Mouse (Mus musculus) T-cell, adult 2 months (primary cell): ENCODE measurements around the gene Capn12.
"Not testable (repeated sequence)": the region's sequence is repeated elsewhere in the genome, so short reads cannot be mapped to it uniquely, and the experiment has no call there.

Experiments
- DNase-seq: peaks from one replicate; pipeline ENCODE4 v3.0.0; 2022; ENCODE audit warnings: low spot score

Gene Capn12

GRCm38 (mm10) chr7:28877856-28878255 is 3.4 kb upstream of the Capn12 start:
- no peak for DNase-seq

GRCm38 (mm10) chr7:28879606-28880005 is 1.6 kb upstream of the Capn12 start:
- no peak for DNase-seq

GRCm38 (mm10) chr7:28880554-28880953 is 668 bp upstream of the Capn12 start:
- no peak for DNase-seq

- no peak for DNase-seq
Observed at GRCm38 (mm10) chr7:28883039-28883438, 1.8 kb downstream of the Capn12 start.

GRCm38 (mm10) chr7:28883704-28884103 is 2.5 kb downstream of the Capn12 start:
- not testable (repeated sequence) for DNase-seq

- no peak for DNase-seq
Observed at GRCm38 (mm10) chr7:28886486-28886885, 5.3 kb downstream of the Capn12 start.

GRCm38 (mm10) chr7:28888701-28889161 is 7.5 kb downstream of the Capn12 start:
- DNase-seq = no peak

GRCm38 (mm10) chr7:28892601-28893000 is 11.4 kb downstream of the Capn12 start:
- DNase-seq = no peak

- DNase-seq = no peak
Observed at GRCm38 (mm10) chr7:28893643-28894265, 12.5 kb downstream of the Capn12 start.

- no peak for DNase-seq
Observed at GRCm38 (mm10) chr7:28894942-28895341, 13.7 kb downstream of the Capn12 start.

GRCm38 (mm10) chr7:28897661-28898060 is 16.4 kb downstream of the Capn12 start:
- no peak for DNase-seq

GRCm38 (mm10) chr7:28899972-28900371 is 18.8 kb downstream of the Capn12 start:
- no peak for DNase-seq

GRCm38 (mm10) chr7:28901311-28902125 is 20.3 kb downstream of the Capn12 start:
- no peak for DNase-seq

GRCm38 (mm10) chr7:28902180-28902579 is 21.0 kb downstream of the Capn12 start:
- DNase-seq = no peak

GRCm38 (mm10) chr7:28902809-28903208 is 21.6 kb downstream of the Capn12 start:
- DNase-seq = no peak

GRCm38 (mm10) chr7:28903778-28904177 is 22.6 kb downstream of the Capn12 start:
- DNase-seq = no peak

GRCm38 (mm10) chr7:28907195-28907594 is 26.0 kb downstream of the Capn12 start:
- no peak for DNase-seq

GRCm38 (mm10) chr7:28911632-28912031 is 30.4 kb downstream of the Capn12 start:
- DNase-seq = no peak

GRCm38 (mm10) chr7:28913171-28913570 is 31.9 kb downstream of the Capn12 start:
- no peak for DNase-seq

- peak; percentile 30 for DNase-seq
Observed at GRCm38 (mm10) chr7:28916491-28916890, 35.3 kb downstream of the Capn12 start.

GRCm38 (mm10) chr7:28917503-28918426 is 36.5 kb downstream of the Capn12 start:
- no peak for DNase-seq

GRCm38 (mm10) chr7:28918540-28918939 is 37.3 kb downstream of the Capn12 start:
- DNase-seq = no peak
